ENCODE assay signal across 2 mouse cellular contexts in genomic region chr16:59799790-59800189, GRCm38 (mm10).
DNase-seq lines count a peak whose midpoint lies in the region; ATAC-seq and TF ChIP-seq lines count a peak whose summit lies in the region.
"Not testable (repeated sequence)": the region's sequence is repeated elsewhere in the genome, so short reads cannot be mapped to it uniquely, and the experiment has no call there.

No protein-coding gene starts in this region.

- H3K4me3 ChIP-seq in G1E (ENCODE audit: low read depth, low read length), result not testable (repeated sequence)

- peak; percentile 94 for ATAC-seq in G1E (ENCODE audit: extremely low read depth, insufficient number of reproducible peaks, low FRiP score, poor library complexity, severe bottlenecking)

- not testable (repeated sequence) for H3K36me3 ChIP-seq in G1E (replicated peaks)

- not testable (repeated sequence) for TF ChIP-seq CTCF in G1E (IDR thresholded peaks at IDR 0.05; ENCODE audit: low read depth, low read length)

- H3K9me3 ChIP-seq in G1E (replicated peaks), result not testable (repeated sequence)

- not testable (repeated sequence) for H3K27me3 ChIP-seq in G1E (ENCODE audit: insufficient read depth, low read length)

- DNase-seq in G1E (ENCODE audit: low spot score), result not testable (repeated sequence)
- peak; percentile 9 for DNase-seq in urinary bladder, postnatal 14 days (ENCODE audit: low spot score)

- peaks cover 17% of the 10 kb centered on the region for H3K4me1 ChIP-seq in G1E (ENCODE audit: insufficient read depth, low read depth, low read length)
